Mouse (Mus musculus): Measurements from ENCODE around the gene Mthfr.
A peak's percentile ranks its signal among the peaks of the same experiment; 100 is the strongest.

The Mthfr gene

DNA sequence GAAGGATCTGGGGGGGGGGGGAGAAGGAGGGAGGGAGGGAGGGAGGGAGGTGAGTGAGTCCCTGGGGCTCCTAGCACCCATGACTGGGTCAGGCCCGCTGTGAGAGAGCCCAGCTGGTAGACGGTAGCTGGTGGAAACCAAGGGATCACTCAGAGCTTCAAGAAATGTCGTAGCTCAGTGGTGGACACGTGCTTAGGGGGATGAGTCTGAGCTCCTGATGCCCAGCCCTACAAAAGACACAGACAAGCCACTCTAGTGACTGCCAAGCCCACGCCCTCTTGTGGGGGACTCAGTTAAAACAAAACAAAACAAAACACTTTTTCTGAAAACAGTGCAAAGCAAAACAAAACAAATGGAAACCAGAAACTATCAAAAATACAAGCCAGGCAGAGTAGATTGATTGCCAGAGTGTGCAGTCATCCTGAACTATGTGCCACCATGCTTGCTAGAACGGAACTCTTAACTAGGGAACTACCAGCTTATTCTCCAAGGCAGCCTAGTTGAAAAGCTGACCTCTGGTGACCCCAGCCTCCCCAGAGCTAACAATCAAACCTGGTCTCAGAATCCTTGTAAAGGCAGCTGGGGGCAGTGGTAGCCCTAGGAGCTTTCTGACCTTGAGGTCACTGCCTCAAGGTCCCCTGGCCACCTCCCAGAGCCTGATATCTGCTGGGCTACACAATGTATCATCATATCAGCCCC is 27.0 kb downstream of the Mthfr start:
- DNase-seq = no peak

- no peak for DNase-seq
Observed at GRCm38 (mm10) chr4:148066401-148066744, 27.5 kb downstream of the Mthfr start.

DNA sequence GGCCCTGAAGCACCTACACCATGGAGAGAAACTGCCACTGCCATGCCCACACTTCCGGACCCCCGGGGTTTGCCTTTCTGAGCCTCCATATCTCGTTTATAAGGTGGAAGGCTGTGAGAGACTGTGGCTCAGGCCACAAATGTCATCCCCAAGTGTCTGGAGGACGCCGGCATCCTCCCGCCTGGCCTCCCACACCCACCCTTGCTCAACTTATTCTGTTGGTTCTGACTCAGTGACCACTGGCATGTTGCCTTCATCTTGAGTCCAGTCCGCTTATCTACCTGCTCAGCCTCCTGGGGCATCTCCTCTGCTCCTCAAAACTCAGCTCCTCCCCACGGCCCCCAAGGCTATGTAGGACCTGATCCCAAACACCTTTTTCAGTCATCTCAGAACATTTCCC is 28.5 kb downstream of the Mthfr start:
- no peak for DNase-seq

GRCm38 (mm10) chr4:148069602-148070218 is 30.8 kb downstream of the Mthfr start:
- DNase-seq = no peak

GRCm38 (mm10) chr4:148071508-148071907 is 32.6 kb downstream of the Mthfr start:
- DNase-seq = no peak

- DNase-seq = no peak
Observed at GRCm38 (mm10) chr4:148074521-148075189, 35.8 kb downstream of the Mthfr start.

DNA sequence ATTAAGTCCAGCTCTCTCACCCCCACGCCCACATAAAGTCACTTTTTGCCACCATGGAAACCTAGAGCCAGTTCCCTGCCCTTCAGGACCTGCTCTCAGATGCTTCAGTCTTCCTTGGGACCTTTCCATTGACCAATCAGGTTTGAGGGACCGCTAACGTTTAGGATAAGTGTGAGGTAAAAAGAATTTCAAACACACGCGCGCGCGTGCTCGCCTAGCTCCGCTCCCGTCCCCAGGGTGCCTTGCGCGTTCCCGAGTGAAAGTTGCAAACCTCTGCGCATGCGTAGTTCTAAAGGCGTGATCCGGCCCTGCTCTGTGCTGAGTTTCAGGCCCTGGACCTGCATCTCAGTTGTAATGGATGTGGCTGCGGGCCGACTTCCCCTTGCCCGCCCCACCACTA is 36.4 kb downstream of the Mthfr start:
- DNase-seq = peak in 1 of 2 experiments; percentile 61

DNA sequence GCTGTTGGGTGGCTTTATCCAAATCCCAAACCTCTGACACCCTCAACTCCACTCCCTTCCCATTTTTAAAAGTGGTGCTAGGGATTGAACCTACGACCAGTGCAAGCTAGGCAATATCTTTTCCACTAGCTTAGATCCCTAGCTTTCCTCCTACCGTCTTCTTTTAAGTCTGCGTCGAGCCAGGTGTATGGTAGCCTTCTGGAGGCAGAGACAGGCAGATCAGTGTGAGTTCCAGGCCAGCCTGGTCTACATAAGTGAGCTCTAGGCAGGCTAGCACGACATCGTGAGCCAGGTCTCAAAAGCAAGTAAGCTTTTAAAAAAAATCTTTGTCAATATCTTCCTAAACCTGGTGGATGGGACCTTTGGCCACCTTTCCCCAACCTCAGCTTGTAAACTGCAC is 37.0 kb downstream of the Mthfr start:
- no peak for DNase-seq

GRCm38 (mm10) chr4:148079212-148079611 is 40.3 kb downstream of the Mthfr start:
- no peak for DNase-seq

DNA sequence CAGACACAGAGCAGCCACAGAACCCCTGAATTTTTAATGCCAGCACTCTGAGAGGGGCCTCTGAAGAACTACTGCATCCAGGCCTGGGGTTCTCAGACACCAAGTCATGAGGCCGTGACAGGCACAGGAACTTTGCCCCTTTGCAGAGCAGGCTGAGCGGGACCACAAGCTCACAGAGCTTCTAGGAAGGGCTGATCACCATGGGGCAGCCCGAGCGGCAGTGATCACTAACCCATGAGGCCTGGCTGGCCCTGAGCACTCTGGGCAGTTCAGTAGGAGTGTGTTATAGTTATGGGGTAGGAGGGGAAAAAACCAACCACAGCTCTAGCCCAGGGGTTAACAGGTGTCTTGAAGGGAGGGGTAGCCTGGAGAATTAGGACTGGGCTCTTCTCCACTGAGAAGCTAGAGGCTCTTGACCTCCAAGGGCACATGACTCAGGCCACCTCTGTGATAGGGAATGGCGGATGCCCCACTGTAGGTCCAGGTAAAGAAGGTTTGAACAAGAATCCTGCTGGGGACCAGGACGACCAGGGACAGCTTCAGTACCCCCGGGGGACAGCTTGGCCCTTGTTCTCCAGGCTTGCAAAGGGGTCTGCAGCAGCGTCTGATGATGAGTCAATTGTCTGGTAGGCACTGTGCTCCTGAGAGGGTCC is 41.2 kb downstream of the Mthfr start:
- no peak for DNase-seq

GRCm38 (mm10) chr4:148080597-148080973 is 41.7 kb downstream of the Mthfr start:
- peak; percentile 45 for DNase-seq

DNA sequence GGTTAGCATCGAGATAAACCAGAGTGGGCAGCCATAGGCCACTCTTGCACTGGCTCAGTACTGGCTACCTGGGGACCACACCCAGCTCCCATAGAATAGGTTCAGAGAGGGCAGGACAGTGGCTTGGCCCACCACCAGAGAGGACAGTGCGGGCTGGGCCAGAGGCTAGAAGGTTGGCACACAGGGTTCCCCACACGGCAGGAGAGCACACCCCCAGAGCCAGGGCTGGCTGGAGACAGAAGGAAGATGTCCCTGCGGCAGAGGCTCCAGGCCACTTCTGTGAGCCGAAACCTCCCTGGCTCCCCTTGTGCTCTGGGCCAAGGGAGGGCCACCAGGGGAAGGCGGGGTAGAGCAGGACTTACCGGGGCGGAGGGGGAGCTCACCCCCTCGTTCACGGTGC is 42.3 kb downstream of the Mthfr start:
- DNase-seq = no peak

GRCm38 (mm10) chr4:148082257-148083044 is 43.6 kb downstream of the Mthfr start:
- peak; percentile 51 to 55 for DNase-seq

GRCm38 (mm10) chr4:148083176-148083899 is 44.5 kb downstream of the Mthfr start:
- DNase-seq = no peak

DNA sequence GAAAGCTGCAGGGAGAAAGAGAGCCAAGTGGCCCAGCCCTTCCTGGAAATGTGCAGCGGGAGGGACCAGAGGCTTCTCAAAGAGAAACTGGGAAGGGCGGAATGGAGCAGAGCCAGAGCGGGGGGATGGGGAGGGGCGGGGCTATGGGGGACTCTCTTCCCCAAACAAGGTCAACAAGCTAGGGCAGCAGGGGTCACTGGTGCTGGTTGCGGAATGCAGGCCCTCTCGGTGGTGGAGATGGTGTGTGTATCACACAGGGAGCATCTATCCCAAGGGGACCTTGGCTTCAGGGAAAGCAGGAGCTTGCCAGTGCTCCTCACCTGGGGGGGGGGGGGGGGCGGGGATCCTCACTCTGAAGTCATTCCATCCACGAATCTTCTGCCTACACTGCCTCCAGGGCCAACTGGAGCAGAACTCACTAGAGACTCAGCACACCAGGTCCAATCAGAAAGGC is 45.4 kb downstream of the Mthfr start:
- no peak for DNase-seq

DNA sequence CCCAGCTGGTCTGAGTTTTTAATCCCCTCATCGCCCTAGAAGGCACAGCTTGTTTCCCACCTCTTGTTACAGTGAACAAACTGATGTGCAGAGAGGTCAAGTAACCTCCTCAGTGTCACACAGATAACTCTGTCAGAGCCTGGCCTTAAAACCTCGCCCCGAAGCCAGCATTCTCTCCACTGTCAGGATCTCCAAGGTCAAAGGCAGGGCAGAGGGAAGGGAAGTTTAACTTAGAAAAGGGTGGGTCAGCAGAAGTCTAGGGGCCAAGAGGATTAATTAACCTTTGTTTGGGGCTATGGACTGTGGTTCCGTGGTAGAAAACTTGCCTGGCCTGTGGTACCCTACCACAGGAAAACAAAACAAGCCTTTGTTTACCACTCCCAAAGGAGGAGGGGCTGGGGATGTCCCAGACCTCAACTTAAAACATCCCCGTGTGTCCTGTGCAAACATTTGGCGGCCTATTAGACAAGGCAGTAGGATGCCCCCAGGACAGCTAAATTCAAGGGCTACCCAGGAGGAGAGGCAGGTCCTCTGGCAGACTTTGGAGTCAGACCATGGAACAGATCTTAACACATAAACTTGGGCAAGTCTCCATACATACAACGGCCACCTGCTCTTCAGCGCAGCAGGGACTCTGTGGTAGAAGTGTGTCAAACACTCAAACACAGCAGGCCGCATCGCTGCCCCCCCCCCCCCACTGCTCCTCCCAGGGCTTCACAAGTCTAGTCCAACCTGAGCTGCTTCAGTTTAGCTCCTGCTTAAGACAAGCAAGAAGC is 46.4 kb downstream of the Mthfr start:
- no peak for DNase-seq

- DNase-seq = no peak
Observed at GRCm38 (mm10) chr4:148085907-148086305, 47.0 kb downstream of the Mthfr start.

GRCm38 (mm10) chr4:148087091-148087906 is 48.4 kb downstream of the Mthfr start:
- no peak for DNase-seq

DNA sequence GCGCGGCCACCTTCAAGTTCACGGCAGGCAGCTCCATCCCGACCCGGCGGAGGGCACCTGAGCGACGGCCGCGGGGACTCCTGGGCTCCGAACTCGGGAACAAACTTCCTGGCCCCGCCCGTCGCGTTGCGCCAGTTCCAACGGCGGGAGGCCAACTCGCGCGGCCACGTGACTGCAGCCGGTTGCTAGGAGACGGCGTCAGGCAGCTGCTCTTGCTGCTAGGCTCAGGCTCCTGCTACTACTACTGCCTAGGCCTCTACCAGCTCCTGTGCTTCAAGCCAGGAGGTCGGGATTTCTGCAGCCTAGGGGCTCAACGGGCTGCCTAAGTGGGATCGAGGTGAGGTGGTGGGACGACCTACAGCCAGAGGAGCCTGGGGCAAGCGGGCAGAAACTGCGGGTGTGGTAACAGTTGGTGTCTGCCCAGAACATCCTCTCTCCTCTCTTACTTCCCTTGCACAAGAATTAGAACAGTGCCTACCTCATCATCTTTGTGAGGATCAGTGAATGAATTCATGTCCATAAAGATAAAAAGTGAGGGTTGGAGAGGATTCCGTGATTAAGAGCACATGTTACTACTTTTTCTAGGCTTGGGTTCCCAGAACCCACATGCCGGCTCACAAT is 49.1 kb downstream of the Mthfr start, which contains the start of gene Agtrap:
Gene Agtrap, minus strand, starts transcription at position 125 of the 621 bp plus-strand sequence.
- DNase-seq = peak; percentile 92 to 94

GRCm38 (mm10) chr4:148089166-148089565 is 50.3 kb downstream of the Mthfr start:
- DNase-seq = no peak
